Mouse (Mus musculus): ENCODE results near the gene 4921539E11Rik.

Gene 4921539E11Rik

DNA sequence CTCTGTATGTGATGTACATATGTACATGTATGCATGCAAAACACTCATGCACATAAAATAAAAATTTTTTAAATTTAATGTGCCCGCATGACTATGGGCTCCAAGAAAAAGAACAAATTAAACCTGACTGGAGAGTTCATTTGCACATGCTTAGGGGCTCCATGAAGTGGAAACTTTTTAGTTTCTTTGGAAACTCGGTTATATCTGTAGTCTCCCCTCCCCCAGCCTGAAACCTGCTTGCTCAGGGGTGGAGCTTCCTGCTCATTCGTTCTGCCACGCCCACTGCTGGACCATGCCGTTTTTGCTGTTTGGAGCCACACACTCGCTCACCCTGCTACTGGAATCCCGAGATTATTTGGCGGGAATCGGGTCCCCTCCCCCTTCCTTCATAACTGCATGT is 67.8 kb downstream of the 4921539E11Rik start:
- DNase-seq, result peak; percentile 16

GRCm38 (mm10) chr4:103221789-103222188 is 68.9 kb downstream of the 4921539E11Rik start:
- DNase-seq, result no peak

- DNase-seq, result no peak
Measured at GRCm38 (mm10) chr4:103219011-103219410, 71.7 kb downstream of the 4921539E11Rik start.

DNA sequence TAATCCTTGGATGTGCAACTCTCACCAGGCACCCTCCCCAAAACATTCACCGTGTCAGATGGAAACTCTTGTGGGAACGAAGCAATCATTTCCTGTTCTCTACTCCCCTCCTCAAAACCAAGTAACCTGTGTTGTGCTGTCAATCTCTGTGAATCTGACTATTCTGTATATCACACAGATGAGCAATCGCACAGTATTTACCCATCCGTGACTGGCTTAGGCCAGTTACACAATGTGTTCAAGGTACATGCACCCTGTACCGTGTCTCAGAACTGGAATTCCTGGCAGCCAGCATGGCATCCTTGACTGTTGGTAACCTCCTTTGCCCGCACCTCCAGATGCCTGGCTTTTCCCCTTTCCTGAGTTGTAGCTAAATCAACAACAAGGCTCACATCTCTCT is 74.6 kb downstream of the 4921539E11Rik start:
- peak; percentile 44 for DNase-seq

- peak; percentile 91 for DNase-seq
Measured at GRCm38 (mm10) chr4:103214925-103215820, 75.5 kb downstream of the 4921539E11Rik start, which contains the start of gene Slc35d1. Gene Slc35d1 (minus strand): TSS chr4:103215164.

- DNase-seq, result peak; percentile 85
Measured at GRCm38 (mm10) chr4:103214498-103214924, 76.2 kb downstream of the 4921539E11Rik start.

GRCm38 (mm10) chr4:103213859-103214497 is 76.7 kb downstream of the 4921539E11Rik start:
- DNase-seq, result peak; percentile 50

- no peak for DNase-seq
Measured at GRCm38 (mm10) chr4:103208553-103208952, 82.1 kb downstream of the 4921539E11Rik start.

DNA sequence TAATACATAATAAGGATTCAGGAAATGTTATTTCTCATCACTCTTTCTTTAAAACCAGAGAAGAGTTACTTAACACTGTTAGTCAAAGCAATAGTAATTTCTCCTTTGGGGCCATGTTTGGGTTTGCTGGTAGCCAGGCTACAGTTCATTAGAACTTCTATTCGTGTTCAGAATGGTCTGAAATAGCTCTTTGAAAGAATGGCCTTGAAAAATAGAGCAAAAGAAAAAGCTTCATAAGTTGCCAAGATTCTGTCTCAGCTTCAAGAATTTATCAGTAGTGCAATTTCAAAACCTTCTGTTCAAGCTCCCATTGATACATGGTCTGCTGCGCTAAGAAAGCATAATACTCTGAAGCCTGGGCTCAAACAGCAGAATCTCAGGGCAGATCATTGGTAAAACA is 87.0 kb downstream of the 4921539E11Rik start:
- no peak for DNase-seq

GRCm38 (mm10) chr4:103200046-103200445 is 90.6 kb downstream of the 4921539E11Rik start:
- no peak for DNase-seq

DNA sequence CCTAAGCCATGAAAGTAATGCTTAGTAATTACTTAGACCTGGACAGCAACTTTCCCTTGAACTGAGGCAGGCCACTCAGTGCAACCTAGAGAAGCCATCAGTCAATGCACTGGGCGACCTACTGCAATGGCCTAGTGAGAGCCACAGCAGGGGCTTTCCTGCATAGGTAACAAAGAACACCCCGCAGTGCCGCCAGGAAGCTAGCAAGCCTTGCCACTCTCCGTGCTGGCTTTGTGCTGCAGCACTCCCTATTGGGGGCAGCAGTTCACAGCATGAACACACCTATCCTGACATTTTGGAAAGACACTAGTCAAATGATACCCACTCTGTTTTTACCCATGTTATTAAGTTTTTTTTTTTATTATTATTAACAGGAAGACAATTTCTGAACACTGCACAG is 91.6 kb downstream of the 4921539E11Rik start:
- DNase-seq, result peak; percentile 61

DNA sequence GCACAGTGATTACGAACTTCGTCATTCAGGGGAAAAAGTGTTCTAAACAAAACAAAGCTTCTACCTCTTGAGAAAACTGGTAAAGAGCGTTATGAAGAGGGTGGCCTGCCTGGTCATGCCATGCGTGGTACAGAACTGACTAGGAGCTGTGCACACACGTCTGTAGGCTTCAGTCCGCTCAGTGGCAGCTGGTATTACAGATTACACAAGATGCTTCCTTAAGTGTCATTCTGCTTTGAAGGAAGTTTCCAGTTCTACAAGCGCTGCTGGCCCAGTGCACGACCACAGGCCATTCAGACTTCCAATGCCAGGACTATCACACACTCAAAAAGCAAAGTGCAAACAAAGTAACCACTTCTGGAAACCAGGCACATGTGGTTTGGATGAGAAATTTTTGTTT is 93.3 kb downstream of the 4921539E11Rik start:
- no peak for DNase-seq

GRCm38 (mm10) chr4:103192421-103192820 is 98.2 kb downstream of the 4921539E11Rik start:
- no peak for DNase-seq

- DNase-seq, result no peak
Measured at GRCm38 (mm10) chr4:103188786-103189640, 101.7 kb downstream of the 4921539E11Rik start.
